Mouse (Mus musculus) small intestine, adult 2 months (tissue): ENCODE results near the gene Ms4a6c.

ENCODE experiments used
- CTCF ChIP-seq: fragments of 200-500 bp; IDR thresholded peaks from 2 replicates; pipeline ENCODE4 v1.5.1; 2012; ENCODE audit warnings: low read depth, mild to moderate bottlenecking, control low read depth, inconsistent platforms, low read length, moderate library complexity, mixed read lengths; ENCODE audit not compliant: insufficient replicate concordance, insufficient read length; ENCODE audit errors: extremely low read depth
- POLR2A ChIP-seq: fragments of 200-500 bp; IDR thresholded peaks from 2 replicates; pipeline ENCODE4 v1.6.1; 2012; ENCODE audit warnings: low read depth, mild to moderate bottlenecking, control low read depth, inconsistent platforms, low read length, moderate library complexity

GRCm38 (mm10) chr19:11500796-11501195, 31.6 kb downstream of the Ms4a6c start:
- TF ChIP-seq CTCF, result no peak
- no peak for TF ChIP-seq POLR2A
